27 mouse cellular contexts compared by ENCODE assay signal in genomic region chr5:35449556-35449955, GRCm38 (mm10).
"Had no signal": no experiment of that assay in that cellular context is flagged by ENCODE, and none has a peak within 500 bp of the region (broad histone marks: within the 10 kb centered on the region; RNA-seq: fewer than 3 reads in every experiment).

No protein-coding gene starts in this region.

- H3K36me3 ChIP-seq: heart, embryonic 10.5 days; heart, embryonic 12.5 days; hindbrain, embryonic 10.5 days; hindbrain, embryonic 12.5 days; hindbrain, embryonic 15.5 days; intestine, embryonic 15.5 days; kidney, embryonic 15.5 days; limb, embryonic 10.5 days; limb, embryonic 12.5 days; liver, embryonic 13.5 days; liver, embryonic 15.5 days had no signal

- H3K9ac ChIP-seq: heart, embryonic 12.5 days; hindbrain, embryonic 12.5 days; hindbrain, embryonic 15.5 days; intestine, embryonic 15.5 days; kidney, embryonic 15.5 days; limb, embryonic 12.5 days; liver, embryonic 13.5 days; liver, embryonic 15.5 days had no signal

- DNase-seq: gastrocnemius, postnatal 14 days; gastrocnemius, postnatal 36 days; heart, adult 18-20 months; heart, postnatal 10 days; heart, postnatal 4 days; kidney, adult 11 months; kidney, adult 2 months; kidney, adult 9 months; kidney, postnatal 14 days; kidney, postnatal 36 days; layer of hippocampus, adult 9-11 months; layer of hippocampus, postnatal 36 days; liver; liver, embryonic 13.5 days had no signal

- ATAC-seq: inflammation-experienced regulatory T-cells, adult 6 months; intestine, embryonic 15.5 days had no signal

- H3K4me3 ChIP-seq: heart, embryonic 10.5 days; heart, embryonic 12.5 days; hindbrain, embryonic 10.5 days; hindbrain, embryonic 12.5 days; hindbrain, embryonic 15.5 days; intestine, embryonic 15.5 days; kidney, embryonic 15.5 days; limb, embryonic 10.5 days; limb, embryonic 12.5 days; liver, embryonic 13.5 days; liver, embryonic 15.5 days had no signal

- H3K4me2 ChIP-seq: heart, embryonic 12.5 days; hindbrain, embryonic 12.5 days; hindbrain, embryonic 15.5 days; intestine, embryonic 15.5 days; kidney, embryonic 15.5 days; limb, embryonic 12.5 days; liver, embryonic 11.5 days; liver, embryonic 13.5 days; liver, embryonic 15.5 days had no signal

- H3K4me1 ChIP-seq: heart, embryonic 12.5 days; liver, embryonic 13.5 days; liver, embryonic 15.5 days had no signal

- H3K27me3 ChIP-seq: hindbrain, embryonic 15.5 days; intestine, embryonic 15.5 days had no signal

- H3K9me3 ChIP-seq: heart, embryonic 10.5 days; heart, embryonic 12.5 days; hindbrain, embryonic 10.5 days; hindbrain, embryonic 12.5 days; hindbrain, embryonic 15.5 days; intestine, embryonic 15.5 days; kidney, embryonic 15.5 days; limb, embryonic 10.5 days; limb, embryonic 12.5 days; liver, embryonic 13.5 days; liver, embryonic 15.5 days had no signal

- H3K27ac ChIP-seq: heart, embryonic 10.5 days; hindbrain, embryonic 10.5 days; hindbrain, embryonic 12.5 days; hindbrain, embryonic 15.5 days; intestine, embryonic 15.5 days; kidney, embryonic 15.5 days; kidney, postnatal 0 days; limb, embryonic 10.5 days; limb, embryonic 12.5 days; liver, embryonic 13.5 days; liver, embryonic 15.5 days had no signal
